8 mouse cellular contexts compared by ENCODE assay signal in the genomic region with DNA sequence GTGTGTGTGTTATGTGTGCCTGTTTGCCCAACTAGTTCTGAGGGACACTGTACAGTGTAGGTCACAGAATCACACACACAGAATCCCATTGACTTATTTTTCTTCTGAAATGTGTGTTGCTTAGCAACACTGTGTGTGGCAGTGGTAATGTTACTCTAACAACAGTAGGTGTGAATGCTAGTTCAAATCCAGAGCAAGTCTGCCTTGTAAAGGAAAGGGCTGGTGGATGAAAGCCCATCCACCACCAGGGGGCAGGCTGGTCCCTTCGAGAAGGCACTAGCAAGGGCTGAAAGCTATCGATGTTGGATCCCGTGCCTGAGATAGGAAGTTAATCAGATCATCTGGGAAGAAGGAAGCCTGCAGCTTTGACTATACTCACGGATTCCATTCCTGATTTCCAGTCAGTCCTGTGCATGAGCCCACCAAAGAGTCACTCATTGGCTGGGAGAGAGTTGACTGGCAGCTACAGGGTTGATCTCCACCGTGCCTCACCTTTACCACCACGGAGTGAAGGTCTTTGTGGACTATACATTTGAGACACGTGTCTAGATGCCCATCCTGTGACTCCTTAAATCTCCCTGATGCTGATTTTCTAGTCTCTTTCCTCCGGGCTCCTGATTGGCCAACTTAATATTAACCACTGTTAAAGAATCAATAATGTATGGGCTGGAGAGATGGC. TPM values are rescaled to one million over a fixed set of nuclear protein-coding genes. Genes with fewer than 3 reads are reported as not detected.
DNase-seq lines count a peak whose midpoint lies in the region; ATAC-seq lines count a peak whose summit lies in the region.

No protein-coding gene starts in this region.

- H3K36me3 ChIP-seq in hindbrain, embryonic 14.5 days (replicated peaks; ENCODE audit: control insufficient read depth, insufficient read depth): no peaks in the 10 kb centered on the region

- H3K4me2 ChIP-seq in hindbrain, embryonic 14.5 days (replicated peaks): no peak overlapping the region

- no peaks in the 10 kb centered on the region for H3K9me3 ChIP-seq in hindbrain, embryonic 14.5 days (ENCODE audit: control insufficient read depth, low read length)

- WGBS in hindbrain, embryonic 14.5 days: 34% methylated on average over 8 of the region's 8 CpGs

- no peak overlapping the region for H3K9ac ChIP-seq in hindbrain, embryonic 14.5 days

- peak; percentile 96 for ATAC-seq in frontal cortex, adult (ENCODE audit: low TSS enrichment)
- ATAC-seq in hindbrain, embryonic 14.5 days (ENCODE audit: low FRiP score): peak; percentile 84

- no peak overlapping the region for H3K27ac ChIP-seq in hindbrain, embryonic 14.5 days

- H3K4me3 ChIP-seq in hindbrain, embryonic 14.5 days (replicated peaks; ENCODE audit: low read length): no peak overlapping the region

- H3K27me3 ChIP-seq in hindbrain, embryonic 14.5 days (ENCODE audit: control insufficient read depth, insufficient read depth, low read length): no peaks in the 10 kb centered on the region

- H3K4me1 ChIP-seq in hindbrain, embryonic 14.5 days (replicated peaks; ENCODE audit: control insufficient read depth, insufficient read depth, low read length): no peaks in the 10 kb centered on the region

- DNase-seq in Muller cell, postnatal 12 days (ENCODE audit: inconsistent ontology term): peak; percentile 89
- peak; percentile 66 for DNase-seq in cerebellum, adult 8-10 months
- DNase-seq in hindbrain, embryonic 14.5 days (ENCODE audit: low spot score): peak; percentile 88
- DNase-seq in layer of hippocampus, postnatal 14 days (ENCODE audit: low spot score in 2 of 2): peak; percentile 84 to 91
- peak; percentile 81 for DNase-seq in lung, postnatal 25 days (ENCODE audit: low spot score)
- DNase-seq in retina, postnatal 1 day: peak; percentile 87
- peak; percentile 92 for DNase-seq in thymus, postnatal 4 days

RNA-seq across cellular contexts. Expression of gene Scaf4, which starts 38.7 kb away (rescaled TPM):
- polyA plus RNA-seq in hindbrain, embryonic 14.5 days (2014; fragmentation: Nextera tagmentation; extraction: Ambion mirVana): 24.4 and 26.2 TPM in 2 replicates
- 10 to 100 TPM; 46.3 to 51.9 TPM for total RNA-seq in layer of hippocampus, postnatal 14 days (2021)
